Mouse (Mus musculus) neural tube, embryonic 11.5 days (tissue): ENCODE measurements around the gene Slc11a2. TPM values are rescaled to one million over a fixed set of nuclear protein-coding genes. Genes with fewer than 3 reads are reported as not detected.

Source experiments
- ATAC-seq: fragments of 200-750 bp; cut with Nextera tagmentation; 2 replicates; pipeline ENCODE4 v1.8.0; 2017; ENCODE audit warnings: moderate number of reproducible peaks, mild to moderate bottlenecking, moderate TSS enrichment, moderate library complexity; ENCODE audit not compliant: insufficient read depth, low FRiP score, low TSS enrichment
- DNase-seq: peaks from one replicate; pipeline ENCODE4 v3.0.0-alpha.2; 2015; ENCODE audit warnings: low spot score
- H3K27ac ChIP-seq: fragments of 300-500 bp; sonication (generic); 2 replicates; pipeline ENCODE4 v1.5.1; 2014; ENCODE audit warnings: low read depth, mild to moderate bottlenecking, low read length
- H3K27me3 ChIP-seq: fragments of 300-500 bp; sonication (generic); 2 replicates; pipeline ENCODE4 v1.6.1; 2014; ENCODE audit warnings: mild to moderate bottlenecking, low read length, mixed read lengths; ENCODE audit not compliant: control insufficient read depth, insufficient read depth
- H3K36me3 ChIP-seq: fragments of 300-500 bp; sonication (generic); 2 replicates; pipeline ENCODE4 v1.6.1; 2014; ENCODE audit warnings: mild to moderate bottlenecking, low read length, moderate library complexity, mixed read lengths; ENCODE audit not compliant: control insufficient read depth, insufficient read depth
- H3K4me1 ChIP-seq: fragments of 300-500 bp; sonication (generic); 2 replicates; pipeline ENCODE4 v1.6.1; 2014; ENCODE audit warnings: low read length, mixed read lengths; ENCODE audit not compliant: control insufficient read depth, insufficient read depth
- H3K4me2 ChIP-seq: fragments of 300-500 bp; sonication (generic); 2 replicates; pipeline ENCODE4 v1.6.1; 2014; ENCODE audit warnings: low read depth, mild to moderate bottlenecking, moderate library complexity
- H3K4me3 ChIP-seq: fragments of 300-500 bp; sonication (generic); 2 replicates; pipeline ENCODE4 v1.5.1; 2014; ENCODE audit warnings: low read depth, low read length
- H3K9ac ChIP-seq: fragments of 300-500 bp; sonication (generic); 2 replicates; pipeline ENCODE4 v1.6.1; 2014; ENCODE audit warnings: mild to moderate bottlenecking, low read length
- H3K9me3 ChIP-seq: fragments of 300-500 bp; sonication (generic); 2 replicates; pipeline ENCODE4 v1.6.1; 2016; ENCODE audit warnings: low read length; ENCODE audit not compliant: control insufficient read depth
- WGBS: fragments of 180-500 bp; shearing (Covaris S2); extraction: QIAGEN DNeasy Blood & Tissue Kit; methylation state at CpG from one replicate; pipeline ENCODE4 v1.1.7; 2014; 5-methylcytosine and 5-hydroxymethylcytosine counted together
- polyA plus RNA-seq: library from polyadenylated mRNA; unstranded; fragments of >200 nt; fragmentation: Nextera tagmentation; extraction: Ambion mirVana; gene quantifications from 2 replicates; pipeline ENCODE4 v1.2.1, GENCODE M21; 2014

The Slc11a2 gene
- polyA plus RNA-seq, 1 experiment from 2014 or later = 21.6 TPM

DNA sequence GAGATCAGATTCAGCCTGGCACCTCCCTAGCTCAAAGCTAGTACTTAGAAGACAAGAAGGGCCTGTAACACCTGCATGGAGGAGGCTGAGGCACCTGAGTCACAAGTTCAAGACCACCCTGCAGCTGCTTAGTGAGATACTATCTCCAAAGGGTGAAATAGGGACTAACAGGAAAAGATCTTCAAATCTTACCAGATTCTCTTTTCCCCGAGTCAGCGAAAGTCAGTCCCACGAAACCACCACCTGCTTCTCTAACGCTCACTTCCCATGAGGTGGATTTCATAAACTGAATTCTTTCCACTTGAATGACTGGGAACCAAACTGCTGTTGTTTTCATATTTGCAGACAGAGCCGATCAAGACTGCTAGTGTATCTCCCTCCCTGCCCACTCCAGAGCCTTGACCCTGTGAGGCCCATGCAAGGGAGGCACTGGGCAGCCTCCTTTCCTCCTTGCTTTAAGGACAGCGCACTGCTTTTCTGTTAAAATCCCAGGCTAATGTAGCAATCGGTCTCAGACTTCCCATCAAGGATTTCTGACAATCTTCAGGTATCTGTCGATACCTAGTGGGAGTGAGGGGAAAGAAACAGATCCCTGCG lies 6.9 kb downstream of the Slc11a2 start:
- 89% methylated on average over 9 of the region's 9 CpGs for WGBS
- no peaks in the 10 kb centered on the region for H3K27me3 ChIP-seq
- H3K9me3 ChIP-seq = no peaks in the 10 kb centered on the region
- no peak overlapping the region for H3K4me2 ChIP-seq
- H3K4me3 ChIP-seq = no peak overlapping the region
- H3K27ac ChIP-seq = no peak overlapping the region
- H3K36me3 ChIP-seq = no peaks in the 10 kb centered on the region
- H3K9ac ChIP-seq = no peak overlapping the region
- peaks cover 4% of the 10 kb centered on the region; the same call in 1 of the 2 replicates for H3K4me1 ChIP-seq
- no peak for DNase-seq
- no peak for ATAC-seq

DNA sequence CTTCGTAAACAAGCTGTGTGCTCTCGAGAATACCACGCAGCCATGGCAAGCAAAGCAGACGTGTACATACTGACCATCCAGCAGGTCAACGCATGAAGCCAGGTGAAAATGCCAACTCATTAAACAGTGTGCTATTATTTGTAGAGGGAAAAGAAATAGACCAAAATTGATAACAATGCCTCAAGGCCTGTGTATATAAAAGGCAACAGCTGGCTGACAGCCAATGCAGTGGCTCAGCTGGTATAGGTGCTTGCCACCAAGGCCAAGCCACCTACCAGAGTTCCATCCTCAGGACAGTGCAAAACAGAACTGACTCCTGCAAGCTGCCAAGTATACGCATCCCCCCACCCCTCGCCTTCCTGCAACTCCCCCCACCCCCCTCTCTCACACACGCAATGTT lies 9.2 kb downstream of the Slc11a2 start:
- 92% methylated on average over 8 of the region's 8 CpGs for WGBS
- Histone ChIP-seq H3K27ac (no peak overlapping the region), H3K4me1 (no peaks in the 10 kb centered on the region), H3K9me3 (no peaks in the 10 kb centered on the region), H3K9ac (no peak overlapping the region), H3K27me3 (no peaks in the 10 kb centered on the region), H3K36me3 (no peaks in the 10 kb centered on the region), H3K4me2 (no peak overlapping the region), H3K4me3 (no peak overlapping the region)
- no peak for DNase-seq
- ATAC-seq = no peak

DNA sequence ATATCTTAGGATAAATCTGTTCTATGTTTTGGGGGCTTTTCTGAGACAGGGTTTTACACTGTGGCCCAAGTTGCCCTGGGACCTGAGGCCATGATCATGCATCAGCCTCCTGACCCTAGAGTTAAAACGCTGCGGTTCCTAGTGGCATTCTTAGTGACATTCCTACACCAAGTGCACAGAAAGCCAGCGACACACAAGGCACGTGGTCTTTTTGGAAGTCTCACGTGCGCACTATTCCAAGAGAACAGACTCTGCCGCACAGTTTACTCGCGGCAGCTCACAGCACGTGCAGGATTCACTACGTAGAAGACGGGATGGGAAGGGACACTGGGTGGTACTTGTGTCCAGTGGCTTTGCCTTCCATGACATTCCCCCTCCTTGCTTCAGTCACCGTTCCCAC lies 9.9 kb downstream of the Slc11a2 start:
- no peaks in the 10 kb centered on the region for H3K9me3 ChIP-seq
- ATAC-seq (no peak), DNase-seq (no peak)
- H3K4me3 ChIP-seq = no peak overlapping the region
- no peak overlapping the region for H3K9ac ChIP-seq
- H3K4me2 ChIP-seq = no peak overlapping the region
- no peaks in the 10 kb centered on the region for H3K27me3 ChIP-seq
- peaks cover 2% of the 10 kb centered on the region; the same call in 1 of the 2 replicates for H3K36me3 ChIP-seq
- WGBS = 94% methylated on average over 13 of the region's 13 CpGs
- no peak overlapping the region for H3K27ac ChIP-seq
- no peaks in the 10 kb centered on the region for H3K4me1 ChIP-seq

DNA sequence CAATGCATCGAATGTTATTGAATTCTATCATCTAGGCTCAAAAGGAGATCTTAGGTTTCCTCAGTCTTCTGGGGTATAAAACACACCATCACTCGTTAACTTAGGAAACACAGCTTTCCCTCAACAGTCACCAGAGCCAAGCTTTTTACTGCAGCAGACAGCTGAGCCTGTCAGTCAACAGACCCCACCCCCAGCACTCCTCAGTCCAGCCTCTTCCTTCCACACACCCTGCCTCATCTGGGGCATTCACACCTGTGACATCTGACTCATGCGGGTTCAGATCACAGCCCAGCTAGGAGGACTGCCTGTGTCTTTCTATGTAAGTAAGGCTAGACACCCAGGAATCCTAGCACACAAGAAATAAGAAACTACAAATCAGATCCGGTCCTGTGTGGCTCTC lies 10.9 kb downstream of the Slc11a2 start:
- H3K4me3 ChIP-seq = no peak overlapping the region
- ATAC-seq (no peak), DNase-seq (no peak)
- 68% methylated on average over 4 of the region's 4 CpGs for WGBS
- no peak overlapping the region for H3K4me2 ChIP-seq
- H3K4me1 ChIP-seq = no peaks in the 10 kb centered on the region
- no peak overlapping the region for H3K9ac ChIP-seq
- H3K9me3 ChIP-seq = no peaks in the 10 kb centered on the region
- no peak overlapping the region for H3K27ac ChIP-seq
- H3K27me3 ChIP-seq = no peaks in the 10 kb centered on the region
- peaks cover 3% of the 10 kb centered on the region; the same call in 1 of the 2 replicates for H3K36me3 ChIP-seq

DNA sequence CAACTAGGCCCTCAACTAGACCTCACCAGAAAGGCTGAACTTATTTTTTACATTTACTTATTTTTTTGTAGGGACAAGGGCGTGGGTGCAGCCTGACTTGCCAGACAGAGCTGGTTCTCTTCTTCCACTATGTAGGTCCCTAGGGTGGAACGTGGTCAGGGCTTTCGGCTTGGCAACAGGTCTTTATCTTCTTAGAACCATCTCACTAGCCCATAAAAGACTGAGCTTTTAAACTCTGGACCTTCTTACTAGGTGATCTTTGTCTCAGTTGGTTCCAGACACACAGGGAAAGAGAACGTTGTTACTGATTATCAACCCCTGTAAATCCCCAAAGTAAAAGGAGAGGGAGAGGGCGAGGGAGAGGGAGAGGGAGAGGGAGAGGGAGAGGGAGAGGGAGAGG lies 11.6 kb downstream of the Slc11a2 start:
- H3K9me3 ChIP-seq = no peaks in the 10 kb centered on the region
- H3K36me3 ChIP-seq = peaks cover 6% of the 10 kb centered on the region; the same call in 1 of the 2 replicates
- no peak overlapping the region for H3K4me3 ChIP-seq
- no peak overlapping the region for H3K9ac ChIP-seq
- no peak for DNase-seq
- no peak overlapping the region for H3K4me2 ChIP-seq
- no peak overlapping the region for H3K27ac ChIP-seq
- H3K27me3 ChIP-seq = no peaks in the 10 kb centered on the region
- no peak for ATAC-seq
- WGBS = 83% methylated on average over 4 of the region's 5 CpGs
- H3K4me1 ChIP-seq = no peaks in the 10 kb centered on the region

GRCm38 (mm10) chr15:100411731-100412130 lies 13.1 kb downstream of the Slc11a2 start:
- Histone ChIP-seq H3K9ac (no peak overlapping the region), H3K27ac (no peak overlapping the region), H3K4me3 (no peak overlapping the region), H3K36me3 (peaks cover 8% of the 10 kb centered on the region; the same call in 1 of the 2 replicates), H3K27me3 (no peaks in the 10 kb centered on the region), H3K4me2 (no peak overlapping the region), H3K4me1 (no peaks in the 10 kb centered on the region), H3K9me3 (no peaks in the 10 kb centered on the region)
- DNase-seq = no peak
- no peak for ATAC-seq
- WGBS = 87% methylated on average over 5 of the region's 5 CpGs

DNA sequence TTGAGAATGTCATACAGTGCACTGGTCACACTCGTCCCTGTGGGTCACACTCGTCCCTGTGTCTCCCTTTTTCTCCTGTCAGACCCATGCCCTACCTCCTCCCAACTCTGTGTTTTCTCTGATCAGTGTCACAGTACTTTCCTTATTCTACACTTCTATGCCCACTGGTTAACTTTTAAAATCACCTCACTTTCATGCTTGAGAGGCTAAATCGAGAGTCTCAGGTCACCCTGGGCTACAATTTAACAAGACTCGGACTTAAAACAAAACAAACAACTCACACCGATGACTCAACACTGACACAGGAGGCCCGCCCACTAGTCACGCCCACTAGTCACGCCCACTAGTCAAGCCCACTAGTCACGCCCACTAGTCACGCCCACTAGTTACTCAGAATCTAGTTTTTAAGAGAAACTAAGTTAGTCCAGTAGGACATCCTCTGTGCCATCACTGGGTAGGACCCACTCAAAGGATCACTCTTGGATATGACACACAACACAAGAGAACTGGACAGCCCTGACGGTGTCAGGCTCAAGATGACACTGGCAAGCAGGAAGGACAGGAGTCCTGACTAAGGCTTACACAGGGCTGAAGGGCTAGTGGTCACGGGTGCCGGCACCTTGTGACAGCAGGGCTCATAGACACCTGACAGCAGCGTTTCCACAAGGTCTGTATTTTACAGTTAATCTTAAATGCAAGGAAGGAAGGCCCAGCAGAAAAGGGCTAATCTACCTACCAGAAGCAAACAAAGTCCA lies 13.8 kb downstream of the Slc11a2 start:
- Histone ChIP-seq H3K36me3 (peaks cover 8% of the 10 kb centered on the region; the same call in 1 of the 2 replicates), H3K9ac (no peak overlapping the region), H3K4me2 (no peak overlapping the region), H3K9me3 (no peaks in the 10 kb centered on the region), H3K27ac (no peak overlapping the region), H3K4me1 (no peaks in the 10 kb centered on the region), H3K4me3 (no peak overlapping the region), H3K27me3 (no peaks in the 10 kb centered on the region)
- DNase-seq (no peak), ATAC-seq (no peak)
- WGBS = 55% methylated on average over 14 of the region's 14 CpGs

- no peak for DNase-seq
- 86% methylated on average over 5 of the region's 5 CpGs for WGBS
- H3K9me3 ChIP-seq = no peaks in the 10 kb centered on the region
- no peak overlapping the region for H3K9ac ChIP-seq
- ATAC-seq = no peak
- no peaks in the 10 kb centered on the region for H3K4me1 ChIP-seq
- no peak overlapping the region for H3K27ac ChIP-seq
- no peaks in the 10 kb centered on the region for H3K27me3 ChIP-seq
- no peak overlapping the region for H3K4me2 ChIP-seq
- no peak overlapping the region for H3K4me3 ChIP-seq
- peaks cover 12% of the 10 kb centered on the region for H3K36me3 ChIP-seq
These were observed 18.8 kb downstream of the Slc11a2 start for GRCm38 (mm10) chr15:100406088-100406487.
